Comparison of ENCODE assay signal across 8 mouse cellular contexts in the genomic region with DNA sequence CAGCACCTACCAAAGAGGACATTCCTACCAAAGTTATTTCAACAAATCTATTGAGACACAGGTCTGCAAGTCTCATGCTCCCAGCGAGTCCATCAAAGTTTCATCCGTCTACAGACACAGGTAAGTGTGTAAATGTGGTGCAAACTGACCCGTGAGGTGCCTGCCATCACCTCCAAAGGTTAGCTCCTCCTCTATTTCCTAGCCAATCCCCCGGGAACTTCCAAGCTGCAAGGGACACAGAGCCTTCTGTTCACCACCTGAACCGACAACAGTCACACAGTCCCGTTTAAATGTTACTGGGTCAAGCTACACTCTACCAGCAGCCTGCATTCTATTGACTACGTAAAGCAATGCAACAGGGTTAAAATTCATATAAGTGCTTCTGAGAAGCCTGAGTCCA.
DNase-seq lines count a peak whose midpoint lies in the region; TF ChIP-seq lines count a peak whose summit lies in the region.
"Not testable (repeated sequence)": the region's sequence is repeated elsewhere in the genome, so short reads cannot be mapped to it uniquely, and the experiment has no call there.

No protein-coding gene starts in this region.

- intact Hi-C loops in left cerebral cortex, postnatal 36 days (cut with DNase I), result not testable (repeated sequence)

- H3K27ac ChIP-seq in cerebellum, adult 2 months (ENCODE audit: insufficient read depth, low read length), result not testable (repeated sequence)

- 69% methylated on average over 7 of the region's 7 CpGs for WGBS in cerebellum, adult 2 months

- not testable (repeated sequence) for TF ChIP-seq CTCF in cerebellum, adult 2 months (IDR thresholded peaks at IDR 0.05; ENCODE audit: borderline replicate concordance, insufficient read depth, low read depth, low read length)

- peak; percentile 38 to 45 for DNase-seq in cerebellum, adult 2 months
- peak; percentile 8 to 10 for DNase-seq in cerebellum, postnatal 10 days
- DNase-seq in frontal cortex, postnatal 10 days (ENCODE audit: low spot score in 2 of 2), result peak; percentile 4 to 6
- DNase-seq in layer of hippocampus, adult 11-12 months (ENCODE audit: low spot score), result peak; percentile 7
- DNase-seq in layer of hippocampus, postnatal 36 days, result peak; percentile 2 to 6
- DNase-seq in left cerebral cortex, postnatal 36 days (ENCODE audit: low spot score in 2 of 2), result peak; percentile 3 to 11
- peak; percentile 4 to 44 for DNase-seq in right cerebral cortex, adult 2 months (ENCODE audit: low spot score in 2 of 2)
- peak; percentile 36 for DNase-seq in testis, postnatal 10 days (ENCODE audit: low spot score)

- H3K4me3 ChIP-seq in cerebellum, adult 2 months (replicated peaks; ENCODE audit: insufficient read depth, low read depth, low read length), result not testable (repeated sequence)

- not testable (repeated sequence) for H3K4me1 ChIP-seq in cerebellum, adult 2 months (ENCODE audit: control insufficient read depth, insufficient read depth, low read length)

- TF ChIP-seq POLR2A in cerebellum, adult 2 months (IDR thresholded peaks at IDR 0.05; ENCODE audit: borderline replicate concordance, insufficient read depth, low read length), result not testable (repeated sequence)

- H3K27me3 ChIP-seq in cerebellum, adult 2 months (ENCODE audit: control insufficient read depth, insufficient read depth, low read length), result not testable (repeated sequence)
